Mouse (Mus musculus) E14TG2a.4 (cell line): Measurements from ENCODE around the gene Shisa6.

Experiments
- CTCF ChIP-seq: conservative IDR thresholded peaks from 2 replicates; pipeline ENCODE4 v1.5.1; 2014; ENCODE audit warnings: low read length
- NANOG ChIP-seq: IDR thresholded peaks from 2 replicates; pipeline ENCODE4 v1.6.1; 2014; ENCODE audit warnings: borderline replicate concordance, low read length, mixed read lengths
- POU5F1 ChIP-seq: IDR thresholded peaks from 2 replicates; pipeline ENCODE4 v1.6.1; 2014; ENCODE audit warnings: low read length, borderline replicate concordance

DNA sequence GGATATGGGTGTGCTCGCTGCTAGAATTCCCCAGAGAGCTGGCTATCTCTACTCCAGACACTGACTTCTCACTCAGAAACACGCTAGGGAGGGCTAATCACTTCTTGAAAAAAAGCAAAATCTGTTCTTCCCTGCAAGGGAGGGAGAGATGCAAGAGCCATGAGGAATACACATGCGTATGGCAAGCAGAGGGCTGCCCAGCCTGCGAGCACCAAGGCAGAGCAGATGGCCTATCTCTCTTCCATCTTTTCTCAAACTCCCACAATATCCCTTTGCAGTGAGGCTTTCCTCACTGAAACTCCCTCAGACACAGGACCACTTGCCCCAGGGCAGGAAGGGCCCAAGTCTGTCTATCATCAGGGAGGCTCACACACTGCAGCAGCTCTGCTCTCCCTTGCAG is 3.4 kb downstream of the Shisa6 start:
- TF ChIP-seq CTCF, result no peak
- TF ChIP-seq POU5F1, result no peak
- TF ChIP-seq NANOG, result no peak
